Mouse (Mus musculus): ENCODE measurements around the gene Olfr560. TPM values are rescaled to one million over a fixed set of nuclear protein-coding genes. Genes with fewer than 3 reads are reported as not detected.

Gene Olfr560
- not detected in 2 replicates for polyA plus RNA-seq (2015; fragmentation: Nextera tagmentation; extraction: Ambion mirVana)

GRCm38 (mm10) chr7:102759266-102759665 lies at the start of gene Olfr560, which contains the start of gene Olfr78:
Olfr560 (minus strand) TSS chr7:102759366.
Olfr78 (minus strand) TSS chr7:102759471.
- Histone ChIP-seq H3K27ac (replicated peaks) (no peak within 1 kb of the TSS), H3K9ac (replicated peaks) (no peak within 1 kb of the TSS), H3K4me3 (replicated peaks) (no peak within 1 kb of the TSS), H3K9me3 (replicated peaks) (no peaks in the 10 kb centered on the region), H3K27me3 (replicated peaks) (no peaks in the 10 kb centered on the region), H3K36me3 (no peaks in the 10 kb centered on the region), H3K4me1 (no peaks in the 10 kb centered on the region), H3K4me2 (no peak within 1 kb of the TSS)
- ATAC-seq (ENCODE audit: low FRiP score), result no peak
- WGBS, result 69% methylated on average over 4 of the region's 4 CpGs

DNA sequence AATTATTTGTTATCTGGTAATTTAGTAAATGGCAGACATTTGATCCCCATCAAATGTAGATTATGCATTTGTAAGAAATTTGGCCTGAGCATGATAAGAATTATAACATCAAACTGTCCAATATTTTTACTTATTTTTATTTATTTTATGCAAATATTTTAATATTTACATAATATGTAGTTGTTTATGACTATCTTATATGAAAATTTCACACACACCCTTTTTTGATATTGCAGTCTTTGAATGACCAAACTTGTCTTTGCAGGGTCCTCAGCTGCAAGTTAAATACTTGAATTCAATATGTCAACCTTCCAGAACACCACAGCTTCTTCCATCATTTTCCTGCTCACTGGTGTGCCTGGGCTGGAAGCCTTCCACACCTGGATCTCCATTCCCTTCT lies 44.0 kb upstream of the Olfr560 start, which contains the start of gene Olfr564:
Gene Olfr564 (plus strand): TSS at position 301 of the 400 bp plus-strand sequence.
- no peak within 1 kb of the TSS for H3K27ac ChIP-seq (replicated peaks)
- H3K9ac ChIP-seq (replicated peaks), result no peak within 1 kb of the TSS
- H3K27me3 ChIP-seq (replicated peaks), result no peaks in the 10 kb centered on the region
- H3K4me1 ChIP-seq, result no peaks in the 10 kb centered on the region
- no peak within 1 kb of the TSS for H3K4me3 ChIP-seq (replicated peaks)
- no peak for ATAC-seq (ENCODE audit: low FRiP score)
- H3K36me3 ChIP-seq, result no peaks in the 10 kb centered on the region
- no peaks in the 10 kb centered on the region for H3K9me3 ChIP-seq (replicated peaks)
- no peak within 1 kb of the TSS for H3K4me2 ChIP-seq

- Histone ChIP-seq H3K27ac (replicated peaks) (no peak within 1 kb of the TSS), H3K4me3 (replicated peaks) (no peak within 1 kb of the TSS), H3K27me3 (replicated peaks) (no peaks in the 10 kb centered on the region), H3K9ac (replicated peaks) (no peak within 1 kb of the TSS), H3K9me3 (replicated peaks) (no peaks in the 10 kb centered on the region), H3K36me3 (no peaks in the 10 kb centered on the region), H3K4me1 (no peaks in the 10 kb centered on the region), H3K4me2 (no peak within 1 kb of the TSS)
- no peak for ATAC-seq (ENCODE audit: low FRiP score)
- 80% methylated on average over 2 of the region's 2 CpGs for WGBS
These were observed 11.8 kb upstream of the Olfr560 start, which contains the start of gene Olfr561 for GRCm38 (mm10) chr7:102770921-102771320. Olfr561 (plus strand) TSS chr7:102771221.

DNA sequence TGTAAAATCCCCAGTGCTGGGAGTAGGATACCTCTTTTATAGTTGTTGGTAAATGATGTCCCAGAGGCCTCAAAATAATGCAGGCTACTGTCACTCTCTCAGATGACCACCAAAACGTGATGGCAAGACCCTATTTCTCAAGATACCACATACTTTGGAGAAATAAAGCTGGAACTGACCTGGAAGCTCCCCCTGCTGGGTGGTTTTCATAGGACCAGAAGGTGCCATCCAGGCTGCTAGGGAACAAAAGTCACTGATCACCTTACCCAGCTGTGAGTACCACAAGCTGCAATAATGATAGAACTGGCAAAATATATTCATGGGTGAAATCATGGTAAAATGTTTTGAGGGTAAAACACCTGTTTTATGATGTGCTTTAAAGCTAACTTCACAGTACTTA lies 7.1 kb downstream of the Olfr560 start:
- 19% methylated on average over 1 of the region's 1 CpGs for WGBS
- no peaks in the 10 kb centered on the region for H3K9me3 ChIP-seq (replicated peaks)

DNA sequence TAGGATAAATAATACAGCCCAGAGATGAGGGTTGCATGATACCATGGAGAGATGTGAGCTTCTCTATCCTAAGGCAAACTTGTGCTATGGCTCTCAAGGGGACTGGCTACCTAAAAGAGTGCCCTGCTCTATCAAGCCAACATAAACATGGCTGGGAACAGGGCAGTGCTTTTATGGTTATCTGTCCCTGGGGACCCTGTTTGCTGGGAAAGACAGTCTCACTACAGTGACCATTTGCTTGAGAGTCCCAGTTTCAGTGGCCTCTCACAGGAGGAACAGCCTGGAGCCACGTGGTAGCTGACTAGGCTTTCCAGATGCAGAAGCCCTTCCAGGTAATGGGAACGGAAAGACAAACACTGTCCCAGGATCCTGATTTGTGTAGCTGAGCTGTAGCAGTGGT lies 21.5 kb downstream of the Olfr560 start:
- 55% methylated on average over 2 of the region's 2 CpGs for WGBS

More for the DNA sequence above, 7.1 kb downstream of the Olfr560 start:
- H3K4me3 ChIP-seq (replicated peaks), result no peak overlapping the region
- no peaks in the 10 kb centered on the region for H3K27me3 ChIP-seq (replicated peaks)
- no peaks in the 10 kb centered on the region for H3K4me1 ChIP-seq
- H3K36me3 ChIP-seq, result no peaks in the 10 kb centered on the region
- no peak for ATAC-seq (ENCODE audit: low FRiP score)
- no peak overlapping the region for H3K9ac ChIP-seq (replicated peaks)
- H3K4me2 ChIP-seq, result no peak overlapping the region
- no peak overlapping the region for H3K27ac ChIP-seq (replicated peaks)

GRCm38 (mm10) chr7:102733793-102734192 lies 25.4 kb downstream of the Olfr560 start:
- Histone ChIP-seq H3K4me2 (no peak overlapping the region), H3K4me1 (no peaks in the 10 kb centered on the region), H3K4me3 (replicated peaks) (no peak overlapping the region), H3K27me3 (replicated peaks) (no peaks in the 10 kb centered on the region), H3K9me3 (replicated peaks) (no peaks in the 10 kb centered on the region), H3K27ac (replicated peaks) (no peak overlapping the region), H3K9ac (replicated peaks) (no peak overlapping the region), H3K36me3 (no peaks in the 10 kb centered on the region)
- WGBS, result 39% methylated on average over 1 of the region's 1 CpGs
- ATAC-seq (ENCODE audit: low FRiP score), result no peak

More for the DNA sequence above, 21.5 kb downstream of the Olfr560 start:
- H3K4me1 ChIP-seq, result no peaks in the 10 kb centered on the region
- H3K9me3 ChIP-seq (replicated peaks), result no peaks in the 10 kb centered on the region
- H3K36me3 ChIP-seq, result no peaks in the 10 kb centered on the region
- no peak overlapping the region for H3K27ac ChIP-seq (replicated peaks)
- H3K27me3 ChIP-seq (replicated peaks), result no peaks in the 10 kb centered on the region
- ATAC-seq (ENCODE audit: low FRiP score), result no peak
- H3K4me2 ChIP-seq, result no peak overlapping the region
- no peak overlapping the region for H3K9ac ChIP-seq (replicated peaks)
- no peak overlapping the region for H3K4me3 ChIP-seq (replicated peaks)

GRCm38 (mm10) chr7:102727391-102727790 lies 31.8 kb downstream of the Olfr560 start, which contains the start of gene Olfr559:
Olfr559 (minus strand) TSS chr7:102727491.
- H3K36me3 ChIP-seq, result no peaks in the 10 kb centered on the region
- no peak within 1 kb of the TSS for H3K4me3 ChIP-seq (replicated peaks)
- H3K4me1 ChIP-seq, result no peaks in the 10 kb centered on the region
- ATAC-seq (ENCODE audit: low FRiP score), result no peak
- H3K4me2 ChIP-seq, result no peak within 1 kb of the TSS
- no peak within 1 kb of the TSS for H3K9ac ChIP-seq (replicated peaks)
- H3K9me3 ChIP-seq (replicated peaks), result no peaks in the 10 kb centered on the region
- no peak within 1 kb of the TSS for H3K27ac ChIP-seq (replicated peaks)
- H3K27me3 ChIP-seq (replicated peaks), result no peaks in the 10 kb centered on the region

DNA sequence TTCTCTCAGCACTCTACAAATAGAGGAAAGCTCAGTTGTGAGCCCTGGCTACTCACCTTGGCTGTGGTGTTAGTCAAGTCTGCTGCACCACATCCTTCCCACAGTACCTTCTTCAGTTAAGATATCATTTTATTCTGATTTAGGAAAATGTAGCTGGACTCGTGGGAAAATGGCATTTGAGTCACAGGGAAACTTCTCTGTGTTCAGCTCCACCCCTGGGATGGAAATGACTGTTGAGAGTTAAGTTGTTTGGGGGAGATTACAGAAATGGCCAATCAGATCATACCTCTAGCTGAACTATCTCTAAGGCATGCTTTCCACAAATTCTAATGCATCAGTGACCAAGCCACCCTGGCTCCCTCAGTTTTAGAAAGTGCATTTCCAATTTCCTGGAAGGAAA lies 40.2 kb downstream of the Olfr560 start, which contains the start of gene Olfr33:
Gene Olfr33 (minus strand): TSS at position 101 of the 400 bp plus-strand sequence.
- no peak within 1 kb of the TSS for H3K27ac ChIP-seq (replicated peaks)
- ATAC-seq (ENCODE audit: low FRiP score), result no peak
- no peaks in the 10 kb centered on the region for H3K9me3 ChIP-seq (replicated peaks)
- H3K9ac ChIP-seq (replicated peaks), result no peak within 1 kb of the TSS
- no peaks in the 10 kb centered on the region for H3K27me3 ChIP-seq (replicated peaks)
- H3K4me1 ChIP-seq, result no peaks in the 10 kb centered on the region
- H3K4me2 ChIP-seq, result no peak within 1 kb of the TSS
- no peaks in the 10 kb centered on the region for H3K36me3 ChIP-seq
- WGBS, result 41% methylated on average over 1 of the region's 1 CpGs
- no peak within 1 kb of the TSS for H3K4me3 ChIP-seq (replicated peaks)

DNA sequence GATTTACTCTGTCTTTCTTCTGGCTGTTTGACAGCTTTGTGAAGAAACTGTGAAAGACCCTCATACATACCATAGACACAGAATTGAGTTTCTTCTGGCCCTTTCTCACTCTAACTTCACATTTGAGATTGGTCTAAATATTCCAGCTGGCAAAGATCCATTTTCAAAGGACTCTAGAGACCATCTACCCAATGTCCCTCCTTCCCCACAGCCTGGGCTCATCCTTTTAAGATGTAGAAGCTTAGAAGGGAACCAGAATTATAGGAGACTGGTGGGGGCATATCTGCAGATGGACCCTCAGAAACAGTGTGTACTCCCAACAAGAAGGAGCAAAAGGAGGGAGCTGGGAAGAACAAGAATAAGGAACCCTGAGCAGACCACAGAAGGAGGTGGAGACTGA lies 57.3 kb downstream of the Olfr560 start, which contains the start of gene Olfr558:
Gene Olfr558 (plus strand): TSS at position 301 of the 400 bp plus-strand sequence.
- H3K4me3 ChIP-seq (replicated peaks), result no peak within 1 kb of the TSS
- H3K4me1 ChIP-seq, result no peaks in the 10 kb centered on the region
- H3K4me2 ChIP-seq, result no peak within 1 kb of the TSS
- H3K27me3 ChIP-seq (replicated peaks), result no peaks in the 10 kb centered on the region
- no peak for ATAC-seq (ENCODE audit: low FRiP score)
- no peaks in the 10 kb centered on the region for H3K9me3 ChIP-seq (replicated peaks)
- H3K27ac ChIP-seq (replicated peaks), result no peak within 1 kb of the TSS
- H3K36me3 ChIP-seq, result no peaks in the 10 kb centered on the region
- no peak within 1 kb of the TSS for H3K9ac ChIP-seq (replicated peaks)

Other genes starting within 250 kb of the Olfr560 start
- gene Olfr547, start 224.6 kb downstream of the Olfr560 start, polyA plus RNA-seq (2015; fragmentation: Nextera tagmentation; extraction: Ambion mirVana), result not detected in 2 replicates
- not detected in 2 replicates for gene Olfr548-ps1, start 218.5 kb downstream of the Olfr560 start, polyA plus RNA-seq (2015; fragmentation: Nextera tagmentation; extraction: Ambion mirVana)
- not detected in 2 replicates for gene Olfr549, start 209.5 kb downstream of the Olfr560 start, polyA plus RNA-seq (2015; fragmentation: Nextera tagmentation; extraction: Ambion mirVana)
- 0.52 TPM in 1 of 2 replicates, not detected in the other for gene Trim21, start 193.9 kb downstream of the Olfr560 start, polyA plus RNA-seq (2015; fragmentation: Nextera tagmentation; extraction: Ambion mirVana)
- not detected in 2 replicates for gene Olfr550, start 187.9 kb downstream of the Olfr560 start, polyA plus RNA-seq (2015; fragmentation: Nextera tagmentation; extraction: Ambion mirVana)
- not detected in 2 replicates for gene Olfr551, start 167.5 kb downstream of the Olfr560 start, polyA plus RNA-seq (2015; fragmentation: Nextera tagmentation; extraction: Ambion mirVana)
- gene Olfr552, start 161.6 kb downstream of the Olfr560 start, polyA plus RNA-seq (2015; fragmentation: Nextera tagmentation; extraction: Ambion mirVana), result not detected in 2 replicates
- gene Olfr553, start 141.1 kb downstream of the Olfr560 start, polyA plus RNA-seq (2015; fragmentation: Nextera tagmentation; extraction: Ambion mirVana), result not detected in 2 replicates
- not detected in 2 replicates for gene Olfr554, start 120.9 kb downstream of the Olfr560 start, polyA plus RNA-seq (2015; fragmentation: Nextera tagmentation; extraction: Ambion mirVana)
- gene Olfr555, start 100.5 kb downstream of the Olfr560 start, polyA plus RNA-seq (2015; fragmentation: Nextera tagmentation; extraction: Ambion mirVana), result not detected in 2 replicates
- not detected in 2 replicates for gene Olfr556, start 94.5 kb downstream of the Olfr560 start, polyA plus RNA-seq (2015; fragmentation: Nextera tagmentation; extraction: Ambion mirVana)
- gene Trim68, start 72.0 kb downstream of the Olfr560 start, polyA plus RNA-seq (2015; fragmentation: Nextera tagmentation; extraction: Ambion mirVana), result 7.0 and 10.4 TPM in 2 replicates
- not detected in 2 replicates for gene Olfr557, start 63.5 kb downstream of the Olfr560 start, polyA plus RNA-seq (2015; fragmentation: Nextera tagmentation; extraction: Ambion mirVana)
- 0.22 and 0.54 TPM in 2 replicates for gene Olfr558, start 57.2 kb downstream of the Olfr560 start, polyA plus RNA-seq (2015; fragmentation: Nextera tagmentation; extraction: Ambion mirVana)
- not detected in 2 replicates for gene Olfr33, start 40.3 kb downstream of the Olfr560 start, polyA plus RNA-seq (2015; fragmentation: Nextera tagmentation; extraction: Ambion mirVana)
- gene Olfr559, start 31.9 kb downstream of the Olfr560 start, polyA plus RNA-seq (2015; fragmentation: Nextera tagmentation; extraction: Ambion mirVana), result not detected in 2 replicates
- gene Olfr78, start 105 bp upstream of the Olfr560 start, polyA plus RNA-seq (2015; fragmentation: Nextera tagmentation; extraction: Ambion mirVana), result 0.06 TPM in 1 of 2 replicates, not detected in the other
- not detected in 2 replicates for gene Olfr561, start 11.9 kb upstream of the Olfr560 start, polyA plus RNA-seq (2015; fragmentation: Nextera tagmentation; extraction: Ambion mirVana)
- gene Olfr564, start 44.1 kb upstream of the Olfr560 start, polyA plus RNA-seq (2015; fragmentation: Nextera tagmentation; extraction: Ambion mirVana), result not detected in 2 replicates
- not detected in 2 replicates for gene Olfr566, start 99.4 kb upstream of the Olfr560 start, polyA plus RNA-seq (2015; fragmentation: Nextera tagmentation; extraction: Ambion mirVana)
- gene Olfr568, start 117.8 kb upstream of the Olfr560 start, polyA plus RNA-seq (2015; fragmentation: Nextera tagmentation; extraction: Ambion mirVana), result not detected in 2 replicates
- gene Olfr569, start 131.5 kb upstream of the Olfr560 start, polyA plus RNA-seq (2015; fragmentation: Nextera tagmentation; extraction: Ambion mirVana), result not detected in 2 replicates
- not detected in 2 replicates for gene Olfr570, start 135.2 kb upstream of the Olfr560 start, polyA plus RNA-seq (2015; fragmentation: Nextera tagmentation; extraction: Ambion mirVana)
- not detected in 2 replicates for gene Olfr571, start 158.2 kb upstream of the Olfr560 start, polyA plus RNA-seq (2015; fragmentation: Nextera tagmentation; extraction: Ambion mirVana)
- not detected in 2 replicates for gene Olfr572, start 165.0 kb upstream of the Olfr560 start, polyA plus RNA-seq (2015; fragmentation: Nextera tagmentation; extraction: Ambion mirVana)
- not detected in 2 replicates for gene Olfr573-ps1, start 183.2 kb upstream of the Olfr560 start, polyA plus RNA-seq (2015; fragmentation: Nextera tagmentation; extraction: Ambion mirVana)
- not detected in 2 replicates for gene Olfr574, start 189.1 kb upstream of the Olfr560 start, polyA plus RNA-seq (2015; fragmentation: Nextera tagmentation; extraction: Ambion mirVana)
- gene Olfr575, start 199.4 kb upstream of the Olfr560 start, polyA plus RNA-seq (2015; fragmentation: Nextera tagmentation; extraction: Ambion mirVana), result not detected in 2 replicates
- not detected in 2 replicates for gene Olfr576, start 203.3 kb upstream of the Olfr560 start, polyA plus RNA-seq (2015; fragmentation: Nextera tagmentation; extraction: Ambion mirVana)
- gene Olfr577, start 216.6 kb upstream of the Olfr560 start, polyA plus RNA-seq (2015; fragmentation: Nextera tagmentation; extraction: Ambion mirVana), result not detected in 2 replicates
- not detected in 2 replicates for gene Olfr578, start 230.0 kb upstream of the Olfr560 start, polyA plus RNA-seq (2015; fragmentation: Nextera tagmentation; extraction: Ambion mirVana)